Mouse (Mus musculus): ENCODE measurements around the gene Rpl14. TPM values are rescaled to one million over a fixed set of nuclear protein-coding genes. Genes with fewer than 3 reads are reported as not detected.

The Rpl14 gene
- polyA plus RNA-seq (2012; rRNA removed; ENCODE audit: low replicate concordance), result 363 and 397 TPM in 2 replicates

DNA sequence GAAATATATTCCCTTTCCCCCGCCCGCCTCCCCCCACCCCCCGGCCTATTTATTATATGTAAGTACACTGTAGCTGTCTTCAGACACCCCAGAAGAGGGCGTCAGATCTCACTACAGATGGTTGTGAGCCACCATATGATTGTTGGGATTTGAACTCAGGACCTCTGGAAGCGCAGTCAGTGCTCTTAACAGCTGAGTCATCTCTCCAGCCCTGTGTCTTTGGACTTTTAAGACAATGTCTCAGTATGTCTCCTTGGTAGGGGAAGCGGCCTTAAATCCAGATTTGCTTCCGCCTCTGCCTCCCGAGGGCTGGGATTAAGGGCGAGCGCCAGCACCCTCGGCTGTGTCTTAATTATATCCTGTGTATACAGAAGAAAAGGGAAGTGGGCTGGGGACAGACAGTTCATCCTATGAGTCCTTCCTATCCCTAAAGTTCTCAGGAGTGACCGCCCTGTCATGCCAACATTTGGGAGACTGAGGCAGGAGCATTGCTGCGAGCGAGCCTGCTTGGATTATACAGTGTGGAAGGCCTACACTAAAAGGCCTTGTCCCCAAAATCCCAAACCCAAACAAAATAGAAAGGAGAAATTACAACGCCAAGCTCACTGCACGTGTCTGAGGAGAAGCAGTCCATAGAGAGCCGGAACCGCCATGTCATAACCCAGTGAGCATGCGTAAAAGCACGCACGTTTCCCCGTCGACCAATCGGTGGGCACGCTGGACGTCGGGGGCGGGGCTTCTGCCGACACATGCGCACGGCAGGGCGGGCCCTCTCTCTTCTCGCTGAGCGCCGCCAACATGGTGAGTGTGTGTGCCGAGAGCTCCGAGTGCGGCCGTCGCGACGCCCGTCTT lies at the start of gene Rpl14:
Gene Rpl14, plus strand, starts transcription at position 704 of the 852 bp plus-strand sequence.

DNA sequence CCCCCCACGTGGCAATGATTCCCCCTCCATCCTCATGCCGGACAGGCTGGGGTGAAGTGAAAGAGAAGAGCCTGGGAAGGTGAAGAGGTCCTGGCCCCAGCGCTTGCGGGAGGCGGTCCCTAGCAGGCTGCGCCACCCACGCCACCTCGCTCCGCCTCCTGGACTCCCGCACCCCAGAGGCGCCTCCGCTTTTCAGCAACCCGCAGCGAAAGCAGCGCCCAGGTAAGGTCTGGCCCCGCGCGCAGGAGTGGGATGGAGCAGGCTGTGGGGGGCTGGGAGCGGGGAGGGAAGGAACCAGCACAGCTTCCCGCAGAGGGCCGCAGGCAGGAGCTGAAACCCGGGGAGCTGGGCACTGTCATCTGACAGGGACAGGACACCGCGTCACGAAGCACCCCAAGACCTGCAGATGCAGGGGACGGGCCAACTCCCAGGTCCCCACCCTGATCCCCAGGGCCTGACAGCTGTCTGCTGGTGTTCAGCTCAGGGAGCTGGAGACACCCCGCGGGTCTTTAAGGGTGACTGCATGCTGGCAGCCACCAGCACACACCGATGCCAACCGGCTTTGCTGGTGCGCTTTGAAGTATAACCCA lies 31.5 kb upstream of the Rpl14 start, which contains the start of gene Entpd3:
Gene Entpd3, plus strand, starts transcription at position 157 of the 590 bp plus-strand sequence.

Other genes starting within 250 kb of the Rpl14 start
- 32.2 and 59.6 TPM in 2 replicates for gene Eif1b, start 79.2 kb upstream of the Rpl14 start, polyA plus RNA-seq (2012; rRNA removed; ENCODE audit: low replicate concordance)
- gene Entpd3, start 31.6 kb upstream of the Rpl14 start, polyA plus RNA-seq (2012; rRNA removed; ENCODE audit: low replicate concordance), result 4.4 and 5.2 TPM in 2 replicates

All from mammary gland, adult 2 months (tissue).